Mouse (Mus musculus) cortical plate, adult 2 months (tissue): ENCODE data around the gene P3h2.

Experiments used
- CTCF ChIP-seq: fragments of 200-500 bp; IDR thresholded peaks from 2 replicates; pipeline ENCODE4 v1.5.1; 2011; ENCODE audit warnings: mild to moderate bottlenecking, control low read depth, low read length; ENCODE audit not compliant: insufficient read depth; ENCODE audit errors: extremely low read depth
- POLR2A ChIP-seq: fragments of 200-500 bp; IDR thresholded peaks from 2 replicates; pipeline ENCODE4 v1.6.1; 2011; ENCODE audit warnings: mild to moderate bottlenecking, low read length, control low read depth; ENCODE audit not compliant: insufficient read depth; ENCODE audit errors: extremely low read depth

DNA sequence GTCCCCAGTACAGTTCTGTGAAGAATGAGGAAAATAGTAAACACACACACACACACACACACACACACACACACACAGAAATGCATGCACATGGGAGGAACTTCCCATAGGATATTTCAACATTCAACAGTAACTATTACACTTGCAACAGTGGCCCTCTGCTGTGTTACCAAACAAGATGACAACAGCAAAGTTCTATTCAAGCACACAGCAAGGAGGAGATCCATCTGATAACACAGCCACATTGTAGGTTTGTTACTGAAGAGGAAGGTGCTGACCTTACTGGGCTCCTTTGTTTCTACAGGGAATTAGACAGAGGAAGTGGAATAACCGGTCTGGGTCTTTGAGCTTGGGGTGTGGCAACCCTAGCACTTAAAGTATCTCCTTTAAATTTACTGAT lies 157.5 kb downstream of the P3h2 start:
- no peak for TF ChIP-seq CTCF
- no peak for TF ChIP-seq POLR2A
